In the genomic region with DNA sequence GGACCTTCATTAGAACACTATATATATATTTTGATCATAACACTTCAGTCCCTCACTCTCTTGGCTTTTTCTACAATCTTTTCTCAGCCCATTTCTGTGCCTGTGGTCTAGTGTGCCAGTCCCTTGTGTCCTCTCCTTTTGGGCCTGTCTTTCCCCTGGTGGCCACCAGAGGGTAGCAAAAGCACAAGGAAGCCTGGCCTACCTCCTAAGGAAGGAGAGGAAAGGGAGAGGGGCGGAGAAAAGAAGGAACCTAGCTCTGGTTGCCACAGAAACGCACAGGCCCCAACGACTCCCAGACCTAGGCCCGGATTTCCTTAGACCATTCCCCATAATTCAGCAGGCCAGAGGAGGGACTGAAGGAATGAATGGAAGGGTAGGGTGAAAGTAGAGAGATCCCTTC, we compare ENCODE assay signal across 8 mouse cellular contexts. TPM values are rescaled to one million over a fixed set of nuclear protein-coding genes. Genes with fewer than 3 reads are reported as not detected.
DNase-seq lines count a peak whose midpoint lies in the region; ATAC-seq and TF ChIP-seq lines count a peak whose summit lies in the region.

No protein-coding gene starts in this region.

- H3K36me3 ChIP-seq in lung, embryonic 15.5 days = no peaks in the 10 kb centered on the region
- H3K36me3 ChIP-seq in thymus, adult 2 months (ENCODE audit: control insufficient read depth, insufficient read depth, low read length) = no peaks in the 10 kb centered on the region

- H3K9me3 ChIP-seq in lung, embryonic 15.5 days = no peaks in the 10 kb centered on the region

- H3K4me3 ChIP-seq in layer of hippocampus, adult 2 months = no peak overlapping the region
- peak overlapping the region; percentile 40; the same call in 1 of the 2 replicates for H3K4me3 ChIP-seq in lung, embryonic 15.5 days
- H3K4me3 ChIP-seq in thymus, adult 2 months (ENCODE audit: control insufficient read depth, insufficient read depth, low read length) = no peak overlapping the region

- peak overlapping the region; percentile 62; the same call in 1 of the 2 replicates for H3K27ac ChIP-seq in layer of hippocampus, adult 2 months
- peak overlapping the region; percentile 48; the same call in 1 of the 2 replicates for H3K27ac ChIP-seq in lung, embryonic 15.5 days
- H3K27ac ChIP-seq in thymus, adult 2 months (ENCODE audit: control insufficient read depth, insufficient read depth, low read length) = no peak overlapping the region

- DNase-seq in MN1 (ENCODE audit: low spot score) = peak; percentile 92
- peak; percentile 82 for DNase-seq in cerebellum, adult 8-10 months
- DNase-seq in layer of hippocampus, adult 2 months (ENCODE audit: low spot score in 2 of 2) = peak; percentile 90 to 92
- peak; percentile 69 for DNase-seq in ovary, postnatal 10 days (ENCODE audit: low spot score)
- DNase-seq in thymus, adult 2 months = peak; percentile 84

- peak; percentile 34 for ATAC-seq in frontal cortex, adult (ENCODE audit: low TSS enrichment)
- ATAC-seq in hematopoietic stem cell, adult 5-6 weeks (replicated peaks in 1 of 2; ENCODE audit: insufficient read depth in 1 of 2, low FRiP score in 2 of 2, low TSS enrichment in 1 of 2, low read depth in 1 of 2, poor library complexity in 2 of 2, severe bottlenecking in 2 of 2) = peak; percentile 38 to 63
- peak; percentile 23; the same call in 1 of the 2 replicates for ATAC-seq in lung, embryonic 15.5 days (ENCODE audit: borderline replicate concordance, extremely low read depth, low FRiP score, low TSS enrichment)

- no peak for TF ChIP-seq POLR2A in thymus, adult 2 months (IDR thresholded peaks at IDR 0.05; ENCODE audit: control insufficient read depth, extremely low read depth, insufficient read depth, low read length, poor library complexity)

- 2% methylated on average over 4 of the region's 4 CpGs for WGBS in lung, embryonic 15.5 days
- 2% methylated on average over 4 of the region's 4 CpGs for WGBS in thymus, adult 2 months

- peaks cover 49% of the 10 kb centered on the region for H3K27me3 ChIP-seq in lung, embryonic 15.5 days
- peaks cover 39% of the 10 kb centered on the region for H3K27me3 ChIP-seq in thymus, adult 2 months (ENCODE audit: control insufficient read depth, insufficient read depth, low read length)

- H3K4me2 ChIP-seq in lung, embryonic 15.5 days = peak overlapping the region; percentile 82

- peak; percentile 97 for TF ChIP-seq CTCF in layer of hippocampus, adult 2 months (conservative IDR thresholded peaks at IDR 0.05)
- peak; percentile 79; the same call in 1 of the 2 replicates for TF ChIP-seq CTCF in thymus, adult 2 months (IDR thresholded peaks at IDR 0.05; ENCODE audit: borderline replicate concordance, control insufficient read depth, extremely low read depth, insufficient read depth, low read length, poor library complexity)

- H3K9ac ChIP-seq in lung, embryonic 15.5 days = peak overlapping the region; percentile 5; the same call in 1 of the 2 replicates

- peaks cover 59% of the 10 kb centered on the region for H3K4me1 ChIP-seq in lung, embryonic 15.5 days
- H3K4me1 ChIP-seq in thymus, adult 2 months (replicated peaks; ENCODE audit: control insufficient read depth, insufficient read depth, low read length) = peaks cover 35% of the 10 kb centered on the region

RNA-seq across cellular contexts. Expression of gene Efna3, which starts 5.9 kb away (rescaled TPM):
- not detected in 2 replicates for total RNA-seq in hematopoietic stem cell, adult 5-6 weeks (2017)
- total RNA-seq in layer of hippocampus, adult 2 months (2021) = 10 to 100 TPM; 65.5 to 76.3 TPM
- polyA plus RNA-seq in lung, embryonic 15.5 days (2015; fragmentation: Nextera tagmentation; extraction: Ambion mirVana) = 5.8 and 6.0 TPM in 2 replicates
- polyA plus RNA-seq in thymus, adult 2 months (2012; rRNA removed) = 3.7 and 4.2 TPM in 2 replicates

RNA-seq across cellular contexts. Expression of gene Efna4, which starts 21.0 kb away (rescaled TPM):
- 0.99 and 3.4 TPM in 2 replicates for total RNA-seq in hematopoietic stem cell, adult 5-6 weeks (2017)
- under 1 TPM; 0.61 to 0.96 TPM for total RNA-seq in layer of hippocampus, adult 2 months (2021)
- 29.0 and 29.9 TPM in 2 replicates for polyA plus RNA-seq in lung, embryonic 15.5 days (2015; fragmentation: Nextera tagmentation; extraction: Ambion mirVana)
- 12.5 TPM in 2 replicates for polyA plus RNA-seq in thymus, adult 2 months (2012; rRNA removed)

RNA-seq across cellular contexts. Expression of gene Adam15, which starts 33.0 kb away (rescaled TPM):
- 28.9 and 30.9 TPM in 2 replicates for total RNA-seq in hematopoietic stem cell, adult 5-6 weeks (2017)
- total RNA-seq in layer of hippocampus, adult 2 months (2021) = 100 to 1,000 TPM; 122 to 127 TPM
- polyA plus RNA-seq in lung, embryonic 15.5 days (2015; fragmentation: Nextera tagmentation; extraction: Ambion mirVana) = 61.5 and 63.0 TPM in 2 replicates
- polyA plus RNA-seq in thymus, adult 2 months (2012; rRNA removed) = 38.7 and 49.6 TPM in 2 replicates

RNA-seq across cellular contexts. Expression of gene Efna1, which starts 35.9 kb away (rescaled TPM):
- total RNA-seq in hematopoietic stem cell, adult 5-6 weeks (2017) = 0.75 TPM in 1 of 2 replicates, not detected in the other
- total RNA-seq in layer of hippocampus, adult 2 months (2021) = 1 to 10 TPM; 7.6 to 7.9 TPM
- polyA plus RNA-seq in lung, embryonic 15.5 days (2015; fragmentation: Nextera tagmentation; extraction: Ambion mirVana) = 89.7 and 94.5 TPM in 2 replicates
- 6.3 and 9.7 TPM in 2 replicates for polyA plus RNA-seq in thymus, adult 2 months (2012; rRNA removed)

RNA-seq across cellular contexts. Expression of gene Dcst2, which starts 44.9 kb away (rescaled TPM):
- total RNA-seq in hematopoietic stem cell, adult 5-6 weeks (2017) = not detected in 2 replicates
- under 1 TPM; 0.29 to 0.77 TPM for total RNA-seq in layer of hippocampus, adult 2 months (2021)
- 0.11 and 0.19 TPM in 2 replicates for polyA plus RNA-seq in lung, embryonic 15.5 days (2015; fragmentation: Nextera tagmentation; extraction: Ambion mirVana)
- 0.36 and 0.50 TPM in 2 replicates for polyA plus RNA-seq in thymus, adult 2 months (2012; rRNA removed)

Comparison
In these comparisons a context has a peak if more than half of its experiments do, and no peak if none do; other contexts are left out.
1. RNA of gene Efna3, which starts 5.9 kb away (total RNA-seq): 65.5 to 76.3 TPM in layer of hippocampus, adult 2 months; not detected in hematopoietic stem cell, adult 5-6 weeks; every median in the first group is over 10 times any median in the second.
2. Peak in every context shown above with its lines, with median percentiles within 50 percentile points of each other: DNase-seq and ATAC-seq.